10 mouse cellular contexts compared by ENCODE assay signal in the genomic region with DNA sequence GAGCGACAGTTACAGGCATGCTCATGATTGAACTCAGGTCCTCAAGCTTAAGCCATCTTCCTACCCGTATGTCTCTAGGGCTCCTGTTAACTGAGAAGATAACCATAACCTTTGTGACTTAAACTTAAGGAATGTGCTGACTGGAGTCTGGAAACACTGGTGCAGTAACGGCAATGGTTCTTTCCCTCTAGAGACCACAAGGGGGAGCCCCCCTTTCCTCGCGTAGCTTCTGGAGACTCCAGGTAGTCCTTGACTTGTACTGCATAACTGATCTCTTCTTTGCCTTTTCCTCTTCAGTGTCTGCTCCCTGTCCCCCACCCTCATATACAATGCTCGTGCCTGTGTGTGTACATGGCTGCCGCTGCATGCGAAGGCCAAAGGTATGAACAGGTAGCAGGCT.
DNase-seq lines count a peak whose midpoint lies in the region; ATAC-seq and TF ChIP-seq lines count a peak whose summit lies in the region.
"Had no signal": no experiment of that assay in that cellular context is flagged by ENCODE, and none has a peak within 500 bp of the region (broad histone marks: within the 10 kb centered on the region; RNA-seq: fewer than 3 reads in every experiment).

No protein-coding gene starts in this region.

- intact Hi-C loops in gastrocnemius, adult 2 months (cut with DNase I): no loop called here

- no peak overlapping the region for H3K27ac ChIP-seq in gastrocnemius, adult 2 months
- H3K27ac ChIP-seq: stomach, embryonic 15.5 days had no signal

- H3K4me3 ChIP-seq in gastrocnemius, adult 2 months: no peak overlapping the region
- H3K4me3 ChIP-seq: myocyte; stomach, embryonic 15.5 days had no signal

- 0 out of 2 replicates have a peak, but pooled peaks have one; percentile 30 for ATAC-seq in granulocyte monocyte progenitor cell, adult 5-6 weeks (replicated peaks; ENCODE audit: poor library complexity, severe bottlenecking)
- no peak for ATAC-seq in erythroblast, adult 5-6 weeks (replicated peaks; ENCODE audit: low FRiP score, poor library complexity, severe bottlenecking)

- TF ChIP-seq CTCF in gastrocnemius, adult 2 months (IDR thresholded peaks at IDR 0.05): peak; percentile 30; the same call in 1 of the 2 replicates

- no peak for DNase-seq in gastrocnemius, adult 2 months
- DNase-seq in gastrocnemius, postnatal 10 days: no peak
- DNase-seq in thymus, postnatal 4 days: peak; percentile 6
- no peak for DNase-seq in thymus, postnatal 36 days
- DNase-seq in yolk sac, embryonic 10.5 days (ENCODE audit: low spot score): peak; percentile 13
- no peak for DNase-seq in spleen, adult 18-20 months

Comparison
In these comparisons a context has a peak if more than half of its experiments do, and no peak if none do; other contexts are left out.
1. DNase-seq: peak in thymus, postnatal 4 days (single experiment) and yolk sac, embryonic 10.5 days (single experiment); none in gastrocnemius, adult 2 months (single experiment), gastrocnemius, postnatal 10 days (single experiment), thymus, postnatal 36 days (0 of 2) and spleen, adult 18-20 months (0 of 2).